Mouse (Mus musculus): ENCODE measurements around the gene Svop.
A peak's percentile ranks its signal among the peaks of the same experiment; 100 is the strongest.

GRCm38 (mm10) chr5:114052246-114052761, 39.1 kb downstream of the Svop start:
- TF ChIP-seq POLR2A (IDR thresholded peaks at IDR 0.05; ENCODE audit: low read depth, low read length), result no peak
- peak; percentile 81 to 89 for TF ChIP-seq CTCF (conservative IDR thresholded peaks at IDR 0.05 in 1 of 2, IDR thresholded peaks at IDR 0.05 in 1 of 2; ENCODE audit: low read depth in 2 of 2, low read length in 2 of 2)
- TF ChIP-seq EP300 (IDR thresholded peaks at IDR 0.05; ENCODE audit: low read length), result no peak
- no peak for TF ChIP-seq ZMIZ1 (IDR thresholded peaks at IDR 0.05; ENCODE audit: low read depth, low read length)
- no peak for TF ChIP-seq MAZ (IDR thresholded peaks at IDR 0.05; ENCODE audit: low read depth, low read length)
- no peak for TF ChIP-seq E2F4 (IDR thresholded peaks at IDR 0.05; ENCODE audit: insufficient replicate concordance, low read depth, low read length)
- no peak for TF ChIP-seq BHLHE40 (IDR thresholded peaks at IDR 0.05; ENCODE audit: low read depth, low read length)
- peak; percentile 61 for TF ChIP-seq RAD21 (IDR thresholded peaks at IDR 0.05; ENCODE audit: low read depth, low read length)
